Mouse (Mus musculus): ENCODE results near the gene Ky.

Ky gene

GRCm38 (mm10) chr9:102549211-102549610 lies 43.7 kb downstream of the Ky start:
- no peak for DNase-seq (ENCODE audit: low spot score in 2 of 2)

- DNase-seq (ENCODE audit: low spot score in 2 of 2) = peak in 1 of 2 experiments; percentile 8
Observed at GRCm38 (mm10) chr9:102551771-102552170, 46.2 kb downstream of the Ky start.

DNA sequence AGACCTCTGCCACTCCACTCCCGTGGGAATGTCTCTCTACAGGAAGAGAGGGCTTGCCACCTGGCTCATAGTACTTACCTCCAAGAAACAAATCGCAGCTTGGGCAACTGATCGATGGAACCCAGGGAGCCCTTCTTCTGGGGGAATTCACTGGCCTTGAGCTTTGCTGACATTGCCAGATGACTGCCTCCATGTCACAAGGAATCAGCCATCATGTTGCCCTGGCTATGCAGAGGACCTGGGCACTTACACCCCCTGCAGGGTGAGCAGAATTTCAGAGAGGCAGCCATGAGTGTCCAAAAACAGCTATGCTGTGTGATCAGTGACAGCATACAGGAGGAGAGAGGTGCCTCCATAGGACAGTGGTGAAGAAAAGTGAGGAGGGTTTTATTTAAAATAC lies 48.2 kb downstream of the Ky start:
- no peak for DNase-seq (ENCODE audit: low spot score in 2 of 2)

- DNase-seq (ENCODE audit: low spot score in 2 of 2) = no peak
Observed at GRCm38 (mm10) chr9:102558463-102558862, 52.9 kb downstream of the Ky start.

DNA sequence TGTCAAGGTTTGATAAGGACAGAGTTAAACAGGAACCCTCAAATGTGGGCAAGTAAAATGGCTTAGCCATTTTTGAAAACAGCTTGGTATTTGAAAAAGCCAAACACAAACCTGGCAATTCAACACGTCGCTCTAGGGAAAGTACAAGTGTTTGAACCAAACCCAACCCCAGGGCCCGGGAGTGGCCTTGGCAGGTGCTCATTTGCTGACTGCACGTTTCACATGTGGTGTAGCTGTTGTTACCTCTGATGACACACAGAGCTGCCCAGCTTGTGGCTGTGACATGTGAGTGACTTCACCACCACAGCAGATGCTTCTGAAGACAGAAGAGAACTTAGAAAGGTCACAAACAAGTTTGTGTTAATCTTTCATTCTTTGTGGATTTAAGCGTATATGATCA lies 67.3 kb downstream of the Ky start:
- no peak for DNase-seq (ENCODE audit: low spot score in 2 of 2)

- DNase-seq (ENCODE audit: low spot score in 2 of 2) = no peak
Observed at GRCm38 (mm10) chr9:102577480-102577879, 71.9 kb downstream of the Ky start.

GRCm38 (mm10) chr9:102581921-102582469 lies 76.4 kb downstream of the Ky start:
- no peak for DNase-seq (ENCODE audit: low spot score in 2 of 2)

GRCm38 (mm10) chr9:102587347-102587746 lies 81.8 kb downstream of the Ky start:
- DNase-seq (ENCODE audit: low spot score in 2 of 2) = no peak

DNA sequence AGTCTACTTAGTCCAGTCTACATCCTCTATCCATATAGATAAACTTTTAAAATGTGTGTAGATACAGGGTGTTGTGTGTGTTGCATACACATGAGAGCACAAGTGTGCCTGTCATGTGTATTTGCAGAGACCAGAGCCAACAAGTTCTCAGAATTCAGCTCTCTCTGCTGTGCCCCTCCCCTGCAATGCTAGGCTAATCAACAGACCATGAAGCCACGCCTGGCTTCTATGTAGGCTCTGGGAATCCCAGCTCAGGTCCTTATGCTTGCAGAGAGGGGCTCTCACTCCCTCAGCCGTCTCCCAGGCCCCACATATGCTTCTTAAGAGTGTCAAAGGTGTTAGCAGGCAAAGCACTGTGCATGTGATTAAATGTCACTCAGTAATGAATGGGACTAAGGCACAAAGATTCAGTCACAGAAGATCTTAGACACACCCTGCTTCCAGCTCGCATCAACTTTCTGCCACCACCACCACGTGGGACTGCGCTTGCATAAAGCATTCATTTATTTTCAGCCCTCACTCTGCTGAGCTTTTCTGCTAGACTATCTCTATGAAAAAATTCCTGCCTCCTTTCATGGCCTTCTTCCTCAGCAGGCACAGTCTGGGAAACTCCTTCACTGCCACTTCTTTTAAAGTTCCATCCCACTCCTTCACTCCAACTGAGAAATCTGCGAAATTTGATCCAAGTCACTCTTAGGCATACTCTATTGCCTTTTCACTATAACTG lies 89.3 kb downstream of the Ky start:
- DNase-seq (ENCODE audit: low spot score in 2 of 2) = no peak
